Mouse (Mus musculus): ENCODE measurements around the gene Zfp92.

DNA sequence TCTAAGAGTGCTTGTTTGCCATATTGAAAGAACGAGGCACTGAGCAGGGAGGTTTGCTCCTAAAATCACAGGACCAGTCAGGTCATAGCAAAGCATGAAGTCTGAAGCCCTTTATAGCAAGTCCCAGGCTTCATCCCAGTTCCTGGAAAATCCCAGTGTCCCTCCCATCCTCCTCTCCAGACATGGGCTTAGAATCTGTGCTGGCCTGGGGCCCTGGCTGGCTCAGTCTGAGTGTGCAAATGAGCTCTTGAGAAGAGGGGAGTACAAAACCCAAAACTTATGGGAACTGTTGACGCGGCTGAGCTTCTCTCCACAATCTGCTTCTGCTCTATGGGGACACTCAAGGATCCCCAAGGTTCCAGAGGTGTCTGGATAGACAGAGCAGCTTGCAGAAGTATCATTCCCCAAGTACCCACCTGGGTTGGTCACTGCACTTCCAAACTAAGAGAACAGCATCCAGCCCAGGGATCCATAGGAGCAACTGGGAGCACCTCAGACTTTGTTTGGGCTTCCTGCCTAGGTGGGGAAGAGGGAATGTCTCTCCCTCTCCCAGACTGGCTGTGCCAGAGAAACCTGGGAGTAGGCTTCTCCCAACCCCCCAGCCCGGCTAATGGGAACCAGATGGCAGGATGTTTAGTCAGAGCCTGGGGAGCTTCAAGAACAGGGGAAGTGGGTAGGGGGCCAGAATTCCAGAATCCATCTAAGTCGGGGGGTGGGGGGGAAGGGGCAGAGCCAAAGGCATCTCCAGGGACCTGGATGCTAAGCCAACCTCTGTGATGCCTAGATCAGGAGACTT lies 56.7 kb downstream of the Zfp92 start:
- TF ChIP-seq CTCF (IDR thresholded peaks at IDR 0.05; ENCODE audit: insufficient read depth, low read length) (no peak), POLR2A (IDR thresholded peaks at IDR 0.05; ENCODE audit: borderline replicate concordance, extremely low read depth, low read depth, low read length) (no peak)

Measured in lung, adult 2 months (tissue).